15 mouse cellular contexts compared by ENCODE assay signal in the genomic region with DNA sequence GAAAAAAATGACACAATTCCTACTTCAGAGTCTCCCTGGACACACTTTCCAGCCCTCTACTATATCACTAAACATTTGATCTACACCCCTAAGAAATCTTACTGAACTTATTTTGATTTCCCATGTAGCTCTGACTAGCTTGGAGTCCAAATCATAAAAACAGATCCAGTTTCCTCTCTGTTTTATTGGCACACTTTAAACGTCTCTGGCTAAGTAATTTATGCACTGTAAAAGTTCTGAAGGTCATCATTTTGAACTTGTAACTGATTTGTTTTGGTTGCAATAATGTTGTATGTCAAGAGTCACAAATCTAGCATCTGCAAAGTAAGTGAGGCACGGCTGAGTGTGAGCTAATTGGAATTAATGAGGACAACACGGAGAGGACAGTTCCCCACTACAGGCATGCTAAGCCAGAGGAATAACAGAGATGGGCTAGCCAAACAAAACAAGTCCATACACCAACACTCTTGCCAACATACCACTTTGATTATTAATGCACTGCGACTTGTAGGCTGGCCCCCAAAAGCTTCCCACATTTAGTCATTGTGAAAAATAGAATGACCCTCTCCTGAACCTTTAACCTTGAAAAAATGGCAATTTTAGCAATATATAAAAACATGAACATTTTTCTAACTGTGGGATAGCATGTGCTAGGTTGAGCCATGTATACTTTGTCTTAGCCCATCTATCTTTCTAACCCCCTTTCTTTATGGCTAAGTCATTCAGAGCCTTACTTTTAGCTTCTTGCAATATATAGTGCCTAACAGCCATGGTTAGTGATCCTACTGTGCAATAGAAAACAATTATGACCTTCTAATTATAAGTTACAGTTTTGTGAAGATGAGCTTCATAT.
DNase-seq lines count a peak whose midpoint lies in the region; ATAC-seq lines count a peak whose summit lies in the region.
"Had no signal": no experiment of that assay in that cellular context is flagged by ENCODE, and none has a peak within 500 bp of the region (broad histone marks: within the 10 kb centered on the region; RNA-seq: fewer than 3 reads in every experiment).

No protein-coding gene starts in this region.

- DNase-seq in heart, adult 11 months: peak; percentile 94
- DNase-seq in heart, postnatal 4 days: no peak
- DNase-seq in kidney, adult 9 months: peak; percentile 8
- DNase-seq in kidney, adult 11 months: no peak
- peak; percentile 48 for DNase-seq in NIH3T3 (ENCODE audit: low read depth)
- DNase-seq in kidney, postnatal 4 days: peak; percentile 8 to 31
- DNase-seq in embryo, embryonic 10.5 days (ENCODE audit: low spot score): no peak
- DNase-seq: adrenal gland, adult 2 months; cerebellum, adult 9-11 months; midbrain, embryonic 14.5 days; spleen, adult 18-20 months; thymus, adult 18-20 months had no signal

- ATAC-seq in megakaryocyte progenitor cell, adult 5-6 weeks (replicated peaks; ENCODE audit: poor library complexity): no peak
- ATAC-seq: inflammation-experienced regulatory T-cells, adult 6 months; liver, embryonic 12.5 days had no signal

Comparison
In these comparisons a context has a peak if more than half of its experiments do, and no peak if none do; other contexts are left out.
1. DNase-seq: peak in heart, adult 11 months (single experiment), kidney, adult 9 months (single experiment), NIH3T3 (single experiment) and kidney, postnatal 4 days (2 of 2); none in heart, postnatal 4 days (single experiment), kidney, adult 11 months (single experiment) and embryo, embryonic 10.5 days (single experiment).